Mouse (Mus musculus) adrenal gland, postnatal 36 days (tissue): ENCODE data around the gene Ugp2. TPM values are rescaled to one million over a fixed set of nuclear protein-coding genes. Genes with fewer than 3 reads are reported as not detected.
"Not testable (repeated sequence)": the region's sequence is repeated elsewhere in the genome, so short reads cannot be mapped to it uniquely, and the experiment has no call there.

Experiments used
- DNase-seq, 2 experiments: peaks; one replicate each; pipeline ENCODE4 v3.0.0; 2021; ENCODE audit warnings: mixed read lengths in 1 of 2
- microRNA-seq: library from miRNA; unstranded; fragments of <30 nt; microRNA quantifications from one replicate; pipeline ENCODE4 v1.2.0, GENCODE M21; 2021
- total RNA-seq, 2 experiments: library from RNA; stranded (reverse); gene quantifications; 2 replicates each; pipeline ENCODE4 v1.2.3; 2021

Ugp2 gene
- total RNA-seq, 2 experiments from 2014 or later: 79.9 to 97.4 TPM

DNA sequence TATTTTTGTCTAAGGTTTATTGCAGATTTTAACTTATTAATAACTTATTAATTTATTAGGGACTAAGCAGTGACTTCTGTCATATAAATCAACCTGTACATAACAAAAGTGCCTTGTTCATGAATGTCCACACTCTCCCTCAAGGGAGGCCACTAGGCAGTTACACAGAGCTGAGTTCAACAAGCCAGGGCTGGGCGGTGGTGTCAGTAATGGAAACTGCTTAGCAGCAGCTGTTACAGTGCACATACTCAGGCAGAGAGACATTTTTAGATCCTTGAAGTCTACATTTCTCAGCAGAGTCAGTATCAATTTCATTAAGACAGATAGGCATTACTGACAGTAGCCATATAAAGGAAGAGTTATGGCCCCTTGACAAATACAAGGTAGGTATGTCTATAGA is 33.1 kb downstream of the Ugp2 start:
- DNase-seq: no peak

DNA sequence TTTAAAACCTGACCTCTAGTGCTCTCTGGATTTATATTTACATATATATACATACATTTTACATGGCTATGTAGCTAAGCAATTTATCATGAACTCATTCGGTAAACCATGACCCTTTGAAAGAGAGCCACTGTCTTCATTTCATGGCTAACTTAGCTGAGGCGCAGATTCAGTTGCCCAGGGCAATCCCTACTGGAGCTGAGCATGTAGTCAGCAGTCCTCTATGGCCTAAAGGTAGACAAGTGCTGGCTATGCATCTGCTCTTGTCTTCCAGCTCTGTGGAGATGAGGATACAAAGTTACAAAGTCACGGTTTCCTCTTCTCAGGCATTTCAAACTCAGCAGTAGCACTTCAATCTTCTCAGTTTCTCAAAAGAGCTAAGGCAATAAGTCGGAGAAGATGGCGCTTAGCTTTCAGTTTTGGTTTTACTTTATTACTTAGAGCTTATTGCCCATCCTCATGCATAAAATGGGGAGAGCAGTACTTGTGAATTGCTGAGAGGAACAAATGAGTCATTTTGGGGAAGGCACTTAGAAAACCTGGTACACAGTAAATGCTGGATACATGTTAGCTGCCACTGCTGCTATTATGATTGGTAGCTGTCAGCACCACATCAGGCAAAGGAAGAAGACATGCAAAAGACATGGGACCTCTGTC is 38.2 kb downstream of the Ugp2 start:
- DNase-seq: no peak

GRCm38 (mm10) chr11:21328141-21328540 is 42.9 kb downstream of the Ugp2 start:
- no peak for DNase-seq

GRCm38 (mm10) chr11:21327486-21327885 is 43.5 kb downstream of the Ugp2 start:
- no peak for DNase-seq

DNA sequence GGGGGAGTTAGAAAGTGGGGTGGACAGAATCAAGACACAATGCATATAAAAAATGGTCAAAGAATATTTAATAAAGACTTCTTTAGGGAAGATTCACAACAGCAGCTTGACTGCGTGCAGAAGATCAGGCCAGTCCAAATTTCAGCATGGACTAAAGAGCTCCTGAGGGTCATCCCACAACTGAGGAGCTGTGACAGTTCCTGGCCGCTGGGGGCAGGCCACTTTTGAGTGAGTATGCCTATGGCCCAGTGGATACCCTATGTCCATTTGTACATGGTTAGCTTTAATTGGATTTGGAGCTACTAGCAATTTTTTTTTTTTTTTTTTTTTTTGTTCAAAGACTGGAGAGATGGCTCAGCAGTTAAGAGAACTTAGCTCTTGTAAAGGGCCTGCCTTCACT is 44.2 kb downstream of the Ugp2 start:
- peak in 1 of 2 experiments; percentile 5 for DNase-seq

- no peak for DNase-seq
These were observed 45.2 kb downstream of the Ugp2 start for GRCm38 (mm10) chr11:21325781-21326180.

- DNase-seq: no peak
These were observed 48.7 kb downstream of the Ugp2 start for GRCm38 (mm10) chr11:21322349-21322748.

DNA sequence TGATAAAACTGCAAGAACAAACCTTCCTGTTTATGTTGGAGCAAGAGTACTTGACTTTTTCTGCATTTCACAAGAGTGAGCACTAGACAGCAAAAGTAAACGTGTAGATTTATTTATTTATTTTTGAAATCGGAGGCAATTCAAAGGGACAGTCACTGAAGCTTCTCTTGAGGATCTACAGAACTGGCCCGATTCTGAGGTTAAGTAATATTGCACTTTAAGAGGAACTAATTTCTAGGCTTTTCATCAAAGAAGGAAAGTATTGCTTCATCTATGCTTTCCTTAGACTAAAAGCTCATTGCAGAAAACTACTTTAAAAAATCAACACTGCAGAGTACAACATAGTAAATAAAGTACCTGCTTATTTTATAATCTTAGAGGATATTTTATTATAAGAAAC is 49.4 kb downstream of the Ugp2 start:
- DNase-seq: no peak

- DNase-seq: no peak
These were observed 56.9 kb downstream of the Ugp2 start for GRCm38 (mm10) chr11:21313922-21314657.

- no peak for DNase-seq
These were observed 61.5 kb downstream of the Ugp2 start for GRCm38 (mm10) chr11:21309516-21309915.

- peak; percentile 17 to 51 for DNase-seq
These were observed 62.9 kb downstream of the Ugp2 start for GRCm38 (mm10) chr11:21308119-21308518.

DNA sequence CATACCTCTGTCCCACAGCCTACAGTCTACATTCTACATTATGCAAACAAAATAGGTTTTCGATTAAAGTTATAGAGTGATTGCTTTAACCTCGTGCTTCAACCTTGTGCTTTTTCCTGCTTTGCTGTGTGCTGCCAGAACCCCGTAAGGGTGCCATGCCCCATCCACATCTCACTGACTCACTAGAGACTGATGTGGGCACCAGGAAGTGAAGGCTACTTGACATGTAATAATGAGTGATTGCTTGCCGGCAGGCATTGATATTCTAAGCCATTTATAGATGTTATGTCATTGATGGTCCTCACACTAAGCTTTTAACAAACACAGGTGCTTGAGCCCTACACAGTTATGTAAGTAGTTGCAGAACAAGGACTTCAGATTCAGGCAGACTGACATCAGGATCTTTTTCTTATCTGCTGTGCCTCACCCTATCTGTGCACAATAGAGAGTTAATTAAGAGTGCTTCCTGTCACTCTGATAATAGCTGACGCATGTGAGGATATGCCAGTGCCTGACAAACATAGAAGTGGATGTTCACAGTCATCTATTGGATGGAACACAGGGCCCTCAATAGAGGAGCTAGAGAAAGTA is 63.8 kb downstream of the Ugp2 start:
- no peak for DNase-seq

GRCm38 (mm10) chr11:21303619-21304018 is 67.4 kb downstream of the Ugp2 start:
- DNase-seq: no peak

GRCm38 (mm10) chr11:21295486-21295885 is 75.5 kb downstream of the Ugp2 start:
- DNase-seq: peak in 1 of 2 experiments; percentile 15

DNA sequence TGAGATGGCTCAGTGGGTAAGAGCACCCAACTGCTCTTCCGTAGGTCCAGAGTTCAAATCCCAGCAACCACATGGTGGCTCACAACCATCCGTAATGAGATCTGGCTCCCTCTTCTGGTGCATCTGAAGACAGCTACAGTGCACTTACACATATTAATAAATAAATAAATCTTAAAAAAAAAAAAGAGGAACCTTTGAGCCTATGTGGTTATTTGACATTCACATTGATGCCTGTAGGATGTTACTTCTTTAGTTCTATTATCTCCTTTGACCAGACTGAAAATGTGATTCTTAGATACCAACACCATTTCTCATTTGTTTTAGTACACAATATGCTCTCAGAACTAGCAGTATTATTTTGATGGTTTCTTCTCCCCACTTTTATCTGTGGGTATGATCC is 82.8 kb downstream of the Ugp2 start:
- not testable (repeated sequence) for DNase-seq

GRCm38 (mm10) chr11:21286391-21286790 is 84.6 kb downstream of the Ugp2 start:
- no peak for DNase-seq

GRCm38 (mm10) chr11:21276151-21276550 is 94.8 kb downstream of the Ugp2 start:
- DNase-seq: no peak

Small RNAs within 50 kb of the gene (microRNA-seq; reads per million reads assigned to microRNA genes)
- gene Mir1933: not detected

Other genes starting within 250 kb of the Ugp2 start
- 10 to 100 TPM; 30.9 to 35.4 TPM for gene Vps54, start 131.9 kb downstream of the Ugp2 start, total RNA-seq
- 10 to 100 TPM; 15.6 to 18.6 TPM for gene Wdpcp, start 201.0 kb upstream of the Ugp2 start, total RNA-seq
- gene Mdh1, start 201.2 kb upstream of the Ugp2 start, total RNA-seq: 100 to 1,000 TPM; 515 to 607 TPM